Mouse (Mus musculus): ENCODE measurements around the gene Zfp36l1. TPM values are rescaled to one million over a fixed set of nuclear protein-coding genes. Genes with fewer than 3 reads are reported as not detected.

Zfp36l1 gene
- 32.3 and 52.3 TPM in 2 replicates for polyA plus RNA-seq (2014; fragmentation: Nextera tagmentation; extraction: Ambion mirVana)

GRCm38 (mm10) chr12:80112852-80113551 is at the start of gene Zfp36l1:
Gene Zfp36l1, minus strand, starts transcription at chr12:80113013.
- peak within 1 kb of the TSS; percentile 77 for H3K9ac ChIP-seq (replicated peaks; ENCODE audit: low read length)
- peak within 1 kb of the TSS; percentile 77 for H3K27ac ChIP-seq (replicated peaks; ENCODE audit: low read depth, low read length)
- ATAC-seq (ENCODE audit: low FRiP score, low TSS enrichment) = peak; percentile 57
- peak within 1 kb of the TSS; percentile 69 for H3K4me3 ChIP-seq (replicated peaks; ENCODE audit: low read depth, low read length)
- peaks cover 34% of the 10 kb centered on the region for H3K27me3 ChIP-seq (ENCODE audit: control insufficient read depth, insufficient read depth, low read length)
- WGBS = under 1% methylated on average over 42 of the region's 42 CpGs
- DNase-seq = peak; percentile 86
- H3K36me3 ChIP-seq (ENCODE audit: control insufficient read depth, insufficient read depth, low read length) = peaks cover 7% of the 10 kb centered on the region; the same call in 1 of the 2 replicates
- H3K4me1 ChIP-seq (ENCODE audit: control insufficient read depth, insufficient read depth, low read length) = peaks cover 14% of the 10 kb centered on the region
- H3K9me3 ChIP-seq (ENCODE audit: control insufficient read depth, low read length) = no peaks in the 10 kb centered on the region
- peak within 1 kb of the TSS; percentile 95 for H3K4me2 ChIP-seq (ENCODE audit: low read length)

GRCm38 (mm10) chr12:80162448-80162847 is 49.6 kb upstream of the Zfp36l1 start:
- Histone ChIP-seq H3K9me3 (ENCODE audit: control insufficient read depth, low read length) (no peaks in the 10 kb centered on the region), H3K4me3 (replicated peaks; ENCODE audit: low read depth, low read length) (no peak overlapping the region), H3K27ac (replicated peaks; ENCODE audit: low read depth, low read length) (no peak overlapping the region), H3K4me1 (ENCODE audit: control insufficient read depth, insufficient read depth, low read length) (no peaks in the 10 kb centered on the region), H3K36me3 (ENCODE audit: control insufficient read depth, insufficient read depth, low read length) (no peaks in the 10 kb centered on the region), H3K4me2 (ENCODE audit: low read length) (no peak overlapping the region), H3K9ac (replicated peaks; ENCODE audit: low read length) (no peak overlapping the region), H3K27me3 (ENCODE audit: control insufficient read depth, insufficient read depth, low read length) (no peaks in the 10 kb centered on the region)
- ATAC-seq (ENCODE audit: low FRiP score, low TSS enrichment) = no peak
- 72% methylated on average over 3 of the region's 3 CpGs for WGBS
- no peak for DNase-seq

- Histone ChIP-seq H3K4me3 (replicated peaks; ENCODE audit: low read depth, low read length) (no peak overlapping the region), H3K27me3 (ENCODE audit: control insufficient read depth, insufficient read depth, low read length) (no peaks in the 10 kb centered on the region), H3K36me3 (ENCODE audit: control insufficient read depth, insufficient read depth, low read length) (no peaks in the 10 kb centered on the region), H3K27ac (replicated peaks; ENCODE audit: low read depth, low read length) (no peak overlapping the region), H3K4me2 (ENCODE audit: low read length) (no peak overlapping the region), H3K4me1 (ENCODE audit: control insufficient read depth, insufficient read depth, low read length) (no peaks in the 10 kb centered on the region), H3K9ac (replicated peaks; ENCODE audit: low read length) (no peak overlapping the region), H3K9me3 (ENCODE audit: control insufficient read depth, low read length) (no peaks in the 10 kb centered on the region)
- 5% methylated on average over 5 of the region's 5 CpGs for WGBS
- DNase-seq (peak; percentile 75), ATAC-seq (ENCODE audit: low FRiP score, low TSS enrichment) (no peak)
Measured at GRCm38 (mm10) chr12:80157675-80158074, 44.9 kb upstream of the Zfp36l1 start.

GRCm38 (mm10) chr12:80153687-80154326 is 41.0 kb upstream of the Zfp36l1 start:
- Histone ChIP-seq H3K36me3 (ENCODE audit: control insufficient read depth, insufficient read depth, low read length) (no peaks in the 10 kb centered on the region), H3K27me3 (ENCODE audit: control insufficient read depth, insufficient read depth, low read length) (no peaks in the 10 kb centered on the region), H3K27ac (replicated peaks; ENCODE audit: low read depth, low read length) (no peak overlapping the region), H3K4me2 (ENCODE audit: low read length) (no peak overlapping the region), H3K4me1 (ENCODE audit: control insufficient read depth, insufficient read depth, low read length) (no peaks in the 10 kb centered on the region), H3K4me3 (replicated peaks; ENCODE audit: low read depth, low read length) (no peak overlapping the region), H3K9me3 (ENCODE audit: control insufficient read depth, low read length) (no peaks in the 10 kb centered on the region), H3K9ac (replicated peaks; ENCODE audit: low read length) (no peak overlapping the region)
- DNase-seq (peak; percentile 80), ATAC-seq (ENCODE audit: low FRiP score, low TSS enrichment) (no peak)
- 42% methylated on average over 10 of the region's 10 CpGs for WGBS

GRCm38 (mm10) chr12:80153078-80153477 is 40.3 kb upstream of the Zfp36l1 start:
- ATAC-seq (ENCODE audit: low FRiP score, low TSS enrichment) = no peak
- H3K36me3 ChIP-seq (ENCODE audit: control insufficient read depth, insufficient read depth, low read length) = no peaks in the 10 kb centered on the region
- no peak overlapping the region for H3K4me3 ChIP-seq (replicated peaks; ENCODE audit: low read depth, low read length)
- H3K4me2 ChIP-seq (ENCODE audit: low read length) = no peak overlapping the region
- DNase-seq = no peak
- no peaks in the 10 kb centered on the region for H3K4me1 ChIP-seq (ENCODE audit: control insufficient read depth, insufficient read depth, low read length)
- no peak overlapping the region for H3K9ac ChIP-seq (replicated peaks; ENCODE audit: low read length)
- H3K27ac ChIP-seq (replicated peaks; ENCODE audit: low read depth, low read length) = no peak overlapping the region
- H3K27me3 ChIP-seq (ENCODE audit: control insufficient read depth, insufficient read depth, low read length) = no peaks in the 10 kb centered on the region
- H3K9me3 ChIP-seq (ENCODE audit: control insufficient read depth, low read length) = no peaks in the 10 kb centered on the region
- WGBS = 91% methylated on average over 6 of the region's 6 CpGs

- Histone ChIP-seq H3K27me3 (ENCODE audit: control insufficient read depth, insufficient read depth, low read length) (no peaks in the 10 kb centered on the region), H3K9me3 (ENCODE audit: control insufficient read depth, low read length) (no peaks in the 10 kb centered on the region), H3K27ac (replicated peaks; ENCODE audit: low read depth, low read length) (no peak overlapping the region), H3K4me3 (replicated peaks; ENCODE audit: low read depth, low read length) (no peak overlapping the region), H3K36me3 (ENCODE audit: control insufficient read depth, insufficient read depth, low read length) (no peaks in the 10 kb centered on the region), H3K4me2 (ENCODE audit: low read length) (no peak overlapping the region), H3K4me1 (ENCODE audit: control insufficient read depth, insufficient read depth, low read length) (no peaks in the 10 kb centered on the region), H3K9ac (replicated peaks; ENCODE audit: low read length) (no peak overlapping the region)
- ATAC-seq (ENCODE audit: low FRiP score, low TSS enrichment) = no peak
- WGBS = 92% methylated on average over 6 of the region's 6 CpGs
- no peak for DNase-seq
Measured at GRCm38 (mm10) chr12:80151821-80152220, 39.0 kb upstream of the Zfp36l1 start.

GRCm38 (mm10) chr12:80150624-80151023 is 37.8 kb upstream of the Zfp36l1 start:
- no peak overlapping the region for H3K4me3 ChIP-seq (replicated peaks; ENCODE audit: low read depth, low read length)
- WGBS = 26% methylated on average over 8 of the region's 8 CpGs
- H3K4me2 ChIP-seq (ENCODE audit: low read length) = no peak overlapping the region
- ATAC-seq (ENCODE audit: low FRiP score, low TSS enrichment) (no peak), DNase-seq (peak; percentile 23)
- no peaks in the 10 kb centered on the region for H3K9me3 ChIP-seq (ENCODE audit: control insufficient read depth, low read length)
- H3K9ac ChIP-seq (replicated peaks; ENCODE audit: low read length) = no peak overlapping the region
- H3K36me3 ChIP-seq (ENCODE audit: control insufficient read depth, insufficient read depth, low read length) = no peaks in the 10 kb centered on the region
- 0 out of 2 replicates have a peak, but pooled peaks cover 3% of the 10 kb centered on the region for H3K4me1 ChIP-seq (ENCODE audit: control insufficient read depth, insufficient read depth, low read length)
- H3K27ac ChIP-seq (replicated peaks; ENCODE audit: low read depth, low read length) = no peak overlapping the region
- no peaks in the 10 kb centered on the region for H3K27me3 ChIP-seq (ENCODE audit: control insufficient read depth, insufficient read depth, low read length)

GRCm38 (mm10) chr12:80147563-80148214 is 34.9 kb upstream of the Zfp36l1 start:
- Histone ChIP-seq H3K9ac (replicated peaks; ENCODE audit: low read length) (no peak overlapping the region), H3K4me2 (ENCODE audit: low read length) (no peak overlapping the region), H3K4me1 (ENCODE audit: control insufficient read depth, insufficient read depth, low read length) (0 out of 2 replicates have a peak, but pooled peaks cover 3% of the 10 kb centered on the region), H3K27me3 (ENCODE audit: control insufficient read depth, insufficient read depth, low read length) (no peaks in the 10 kb centered on the region), H3K36me3 (ENCODE audit: control insufficient read depth, insufficient read depth, low read length) (no peaks in the 10 kb centered on the region), H3K4me3 (replicated peaks; ENCODE audit: low read depth, low read length) (no peak overlapping the region), H3K27ac (replicated peaks; ENCODE audit: low read depth, low read length) (no peak overlapping the region), H3K9me3 (ENCODE audit: control insufficient read depth, low read length) (no peaks in the 10 kb centered on the region)
- DNase-seq (no peak), ATAC-seq (ENCODE audit: low FRiP score, low TSS enrichment) (no peak)
- WGBS = 91% methylated on average over 11 of the region's 11 CpGs
